Mouse (Mus musculus) kidney, postnatal 36 days (tissue): ENCODE measurements around the gene Gmfb.
"Not testable (repeated sequence)": the region's sequence is repeated elsewhere in the genome, so short reads cannot be mapped to it uniquely, and the experiment has no call there.

Source experiments
- DNase-seq, 2 experiments: peaks; one replicate each; pipeline ENCODE4 v3.0.0; 2021 to 2022; ENCODE audit warnings: mixed read lengths in 2 of 2

The Gmfb gene

DNA sequence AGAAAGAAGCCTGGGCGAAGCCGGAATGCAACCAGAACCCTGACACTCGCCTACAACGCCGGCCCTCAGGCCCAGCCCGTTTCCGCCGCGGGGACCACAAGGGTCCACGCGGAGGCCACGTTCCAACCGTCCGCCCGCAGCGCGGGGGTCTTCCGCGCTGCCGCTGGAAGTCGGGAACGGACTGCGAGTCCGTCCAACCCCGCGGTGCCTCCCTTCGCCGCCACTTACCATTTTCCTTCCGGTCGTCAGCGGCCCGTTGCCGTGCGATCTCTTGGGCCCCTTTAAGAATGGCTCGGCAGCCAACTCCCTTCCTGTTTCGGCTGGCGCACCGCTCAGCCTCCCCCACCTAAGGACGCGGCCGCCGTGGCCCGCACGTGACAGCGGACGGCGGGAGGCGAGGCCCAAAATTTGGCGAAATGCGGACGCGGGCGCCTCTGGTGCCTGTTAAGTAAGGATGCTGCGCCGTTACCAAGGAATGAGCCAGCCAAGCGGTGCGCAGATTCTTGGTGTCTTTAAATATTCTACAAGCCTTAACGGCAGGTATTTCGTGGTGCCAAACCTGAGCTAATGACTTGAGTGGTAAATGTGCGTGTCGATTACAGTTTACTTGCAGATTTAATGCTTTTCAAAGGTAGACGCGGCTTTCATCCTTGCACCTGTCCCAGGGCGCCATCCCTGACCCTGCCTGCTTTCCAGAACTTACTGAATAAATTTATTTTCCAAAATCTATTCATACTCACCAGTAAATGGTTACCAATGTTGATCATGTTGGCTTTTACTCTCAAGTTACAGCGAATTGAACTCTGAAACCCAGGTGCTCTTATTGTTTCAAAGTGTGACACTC, at the start of gene Gmfb:
Gene Gmfb, minus strand, starts transcription at position 370 of the 844 bp plus-strand sequence.
- DNase-seq: peak; percentile 96 to 97

GRCm38 (mm10) chr14:46862922-46863321, 40.9 kb upstream of the Gmfb start:
- no peak for DNase-seq

- DNase-seq: no peak
Observed at GRCm38 (mm10) chr14:46853677-46854076, 31.6 kb upstream of the Gmfb start.

DNA sequence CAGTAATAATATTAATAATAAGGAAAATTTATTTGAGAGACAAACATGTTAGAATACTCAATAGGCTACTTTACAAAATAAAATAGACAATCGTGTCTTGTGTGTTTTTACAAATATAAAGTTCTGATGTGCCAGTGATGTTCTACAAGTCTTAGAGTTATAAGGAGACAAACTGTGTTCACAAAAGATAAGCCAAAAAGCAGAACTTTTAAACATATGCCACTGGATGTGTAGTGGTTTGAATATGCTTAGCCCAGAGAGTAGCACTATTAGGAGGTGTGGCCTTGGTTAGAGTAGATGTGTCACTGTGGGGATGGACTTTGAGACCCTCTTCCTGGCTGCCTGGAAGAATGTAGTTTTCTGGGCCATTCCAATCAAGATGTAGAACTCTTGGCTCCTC, 27.7 kb upstream of the Gmfb start:
- DNase-seq: no peak

DNA sequence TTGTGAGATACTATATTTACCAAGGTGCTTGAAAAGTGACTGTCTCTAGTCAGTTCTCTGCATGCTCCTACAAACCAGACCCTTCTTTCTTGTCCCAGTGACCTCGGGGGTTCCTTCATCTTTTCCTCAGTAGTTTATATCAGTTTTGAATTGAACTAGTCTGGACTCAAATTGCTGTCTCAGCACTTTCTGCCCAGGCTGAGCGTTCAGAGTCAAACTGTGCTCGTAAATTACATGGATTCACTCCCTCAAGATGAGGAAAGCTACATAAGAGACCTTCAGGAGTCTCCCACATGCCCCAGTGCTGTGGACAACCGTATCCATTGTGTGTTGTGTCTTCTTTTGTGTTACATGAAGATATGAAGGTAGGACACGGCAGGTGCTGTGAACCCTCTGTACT, 26.7 kb upstream of the Gmfb start:
- DNase-seq: no peak

DNA sequence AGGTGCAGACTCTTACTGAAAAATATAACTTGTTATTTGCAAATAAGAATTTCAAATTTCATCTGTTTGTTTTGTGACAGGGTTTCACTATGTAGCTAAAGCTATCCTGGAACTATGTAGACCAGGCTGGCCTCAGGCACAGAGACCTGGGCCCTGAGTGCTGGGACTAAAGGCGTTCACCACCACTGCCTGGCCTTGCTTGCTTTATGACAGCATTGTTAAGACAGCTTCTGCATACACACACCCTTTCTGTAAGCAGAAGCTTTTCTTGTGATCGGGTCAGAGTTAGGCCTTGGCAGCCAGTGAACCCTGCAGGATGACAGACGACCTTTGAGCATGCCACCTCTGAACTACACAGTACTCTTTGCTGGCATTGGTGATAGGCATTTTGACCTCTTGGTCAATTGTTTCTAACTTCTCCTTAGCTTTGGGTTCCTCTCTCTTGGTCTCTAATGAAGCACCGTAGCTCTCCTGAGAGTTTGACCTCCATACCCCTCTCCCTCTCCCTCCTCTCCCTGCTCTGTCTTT, 26.1 kb upstream of the Gmfb start:
- peak in 1 of 2 experiments; percentile 12 for DNase-seq

GRCm38 (mm10) chr14:46845706-46846105, 23.7 kb upstream of the Gmfb start:
- no peak for DNase-seq

DNA sequence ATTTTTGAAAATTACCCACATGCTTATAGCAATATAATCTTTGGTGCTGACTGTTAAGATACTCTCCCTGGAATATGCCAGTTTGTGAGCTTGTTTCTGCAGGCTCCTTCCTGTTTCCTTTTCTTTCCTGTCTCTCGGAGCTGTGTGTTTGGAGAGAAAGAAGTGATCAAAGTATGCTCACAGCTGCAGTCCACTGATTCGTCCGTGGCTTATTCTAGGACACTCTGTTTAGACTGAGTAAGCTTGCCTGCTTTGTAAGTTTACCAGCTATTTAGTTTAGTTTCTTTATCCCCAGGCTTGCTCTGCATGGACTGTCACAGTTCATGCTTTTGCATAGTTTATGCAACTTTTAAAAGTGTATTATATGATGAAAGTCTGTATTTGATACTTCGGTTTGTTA, 17.3 kb upstream of the Gmfb start:
- no peak for DNase-seq

- peak; percentile 35 to 71 for DNase-seq
Observed at GRCm38 (mm10) chr14:46832354-46833272, 10.6 kb upstream of the Gmfb start.

- DNase-seq: peak; percentile 99
Observed at GRCm38 (mm10) chr14:46831837-46832333, 9.8 kb upstream of the Gmfb start, which contains the start of gene Cgrrf1. Gene Cgrrf1, plus strand, starts transcription at chr14:46832125.

DNA sequence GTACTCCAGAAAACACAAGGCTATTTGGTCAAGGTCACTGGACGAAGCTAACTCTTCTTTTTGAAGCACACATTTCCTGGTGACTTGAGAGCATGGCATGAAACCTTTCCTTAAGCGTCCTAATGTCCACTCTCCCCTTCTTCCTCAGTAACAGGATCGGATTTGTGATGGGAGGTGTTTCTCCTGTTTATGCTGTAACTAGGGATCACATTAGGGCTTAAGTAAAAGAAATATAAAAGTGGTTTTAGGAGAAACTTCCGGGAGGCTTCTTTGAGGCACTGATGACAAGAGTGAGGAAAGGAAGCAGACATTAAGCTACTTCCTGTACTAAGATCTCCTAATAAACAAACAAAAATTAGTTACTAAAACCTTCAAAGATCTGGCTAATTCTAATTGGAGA, 9.3 kb upstream of the Gmfb start:
- no peak for DNase-seq

GRCm38 (mm10) chr14:46827430-46827829, 5.4 kb upstream of the Gmfb start:
- no peak for DNase-seq

- peak; percentile 38 to 53 for DNase-seq
Observed at GRCm38 (mm10) chr14:46823996-46824395, 2.0 kb upstream of the Gmfb start.

GRCm38 (mm10) chr14:46821271-46821872, 670 bp downstream of the Gmfb start:
- peak; percentile 57 to 69 for DNase-seq

GRCm38 (mm10) chr14:46819961-46820360, 2.1 kb downstream of the Gmfb start:
- not testable (repeated sequence) for DNase-seq

GRCm38 (mm10) chr14:46818743-46819142, 3.3 kb downstream of the Gmfb start:
- no peak for DNase-seq

GRCm38 (mm10) chr14:46816916-46817622, 5.0 kb downstream of the Gmfb start:
- no peak for DNase-seq

DNA sequence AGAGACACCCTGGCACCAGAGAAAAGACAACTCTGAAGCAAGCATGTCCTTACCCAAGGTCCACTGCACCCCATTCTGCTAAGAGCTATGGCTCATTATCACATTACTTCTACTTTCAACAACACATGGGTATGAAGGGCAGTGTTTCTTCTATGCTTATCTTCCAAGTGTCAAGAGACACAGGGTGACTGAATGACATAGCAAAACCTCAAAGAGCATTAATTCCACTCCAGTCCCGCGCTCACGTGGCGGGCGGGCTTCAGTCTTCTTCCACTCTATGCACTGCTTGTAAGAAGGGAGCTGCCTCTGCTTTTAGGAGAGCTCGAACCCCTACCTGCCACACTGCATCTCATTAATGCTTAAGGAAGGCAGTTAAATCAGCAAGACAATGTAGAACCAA, 6.4 kb downstream of the Gmfb start:
- no peak for DNase-seq

- DNase-seq: no peak
Observed at GRCm38 (mm10) chr14:46807927-46808326, 14.1 kb downstream of the Gmfb start.

DNA sequence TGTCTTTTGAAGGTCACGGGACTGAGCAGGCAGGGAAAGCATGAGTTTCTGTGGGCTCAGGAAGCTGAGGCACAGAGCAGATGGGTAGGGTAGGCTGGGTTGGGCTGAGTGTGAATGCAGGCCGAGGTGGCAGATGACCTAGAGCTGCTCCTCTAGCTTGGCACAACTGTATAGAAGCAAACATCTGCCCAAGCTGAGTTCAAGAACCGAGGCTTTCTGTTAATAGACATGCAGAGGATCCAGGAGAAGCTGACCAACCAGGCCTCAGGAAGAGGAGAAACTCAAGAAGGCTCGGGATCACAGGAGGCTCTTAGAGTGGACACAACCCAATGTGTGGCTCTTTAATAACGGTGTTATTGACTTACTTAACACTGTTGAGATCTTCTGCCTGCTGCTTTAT, 15.9 kb downstream of the Gmfb start:
- no peak for DNase-seq

GRCm38 (mm10) chr14:46803791-46804190, 18.3 kb downstream of the Gmfb start:
- DNase-seq: peak in 1 of 2 experiments; percentile 21

DNA sequence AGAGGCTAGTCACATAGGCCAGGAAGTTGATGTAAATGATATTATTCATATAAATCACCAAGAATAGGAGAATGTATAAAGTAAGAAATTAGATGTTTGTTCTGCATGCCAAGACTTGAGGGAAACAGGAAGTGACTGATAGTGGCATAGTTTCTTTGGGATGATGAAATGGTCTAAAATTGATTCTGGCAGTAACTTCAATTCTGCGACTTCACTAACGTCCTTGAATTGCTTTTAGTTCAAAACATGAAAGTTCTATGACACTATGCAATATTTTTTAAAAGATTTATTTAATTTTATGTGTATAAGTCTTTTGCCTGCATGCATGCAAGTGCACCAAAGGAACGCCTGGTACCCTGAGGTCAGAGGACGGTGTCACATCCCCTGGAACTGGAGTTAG, 18.8 kb downstream of the Gmfb start:
- no peak for DNase-seq
